Mouse (Mus musculus): ENCODE results near the gene Rpe. TPM values are rescaled to one million over a fixed set of nuclear protein-coding genes. Genes with fewer than 3 reads are reported as not detected.

The Rpe gene
- polyA plus RNA-seq (2012; rRNA removed) = 11.0 and 11.1 TPM in 2 replicates

DNA sequence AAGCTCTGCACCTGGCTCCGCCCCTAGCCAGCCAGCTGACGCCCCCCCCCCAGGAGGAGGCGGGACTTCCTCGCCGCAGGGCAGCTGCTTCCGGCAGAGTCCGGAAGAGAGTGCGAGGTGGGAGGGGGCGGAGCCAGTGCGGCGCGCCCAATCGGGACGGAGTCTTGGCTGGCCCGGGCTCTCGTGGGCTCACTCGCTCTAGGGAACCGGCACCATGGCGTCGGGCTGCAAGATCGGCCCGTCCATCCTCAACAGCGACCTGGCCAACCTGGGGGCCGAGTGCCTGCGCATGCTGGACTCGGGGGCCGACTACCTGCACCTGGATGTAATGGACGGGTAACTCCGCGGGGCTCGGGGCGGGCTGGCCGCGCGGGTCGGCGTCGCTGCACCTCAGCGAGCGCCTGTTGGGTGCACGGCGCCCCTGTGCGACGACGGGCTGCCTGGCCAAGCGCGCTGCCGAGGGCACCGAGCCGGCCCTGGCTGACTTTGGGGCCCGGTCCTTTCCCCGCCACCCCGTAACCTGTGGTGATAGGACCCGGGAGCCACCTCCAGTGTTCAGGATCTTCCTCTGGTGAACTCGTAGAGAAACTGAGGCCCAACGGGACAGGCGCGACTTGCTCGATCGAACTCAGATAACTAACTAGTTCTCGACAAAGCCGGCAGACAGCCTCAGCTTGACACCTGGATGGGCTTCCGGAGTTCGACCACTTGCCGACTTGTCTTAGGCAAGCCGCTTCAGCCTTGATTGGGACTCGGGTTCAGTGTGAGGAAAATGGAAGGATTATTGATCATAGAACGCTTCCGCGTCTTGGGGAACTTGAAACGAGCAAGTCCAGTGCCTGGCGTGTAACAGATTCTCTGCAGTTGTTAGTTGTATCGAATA, at the start of gene Rpe:
Rpe (plus strand) TSS at position 139 of the 883 bp plus-strand sequence.

Other genes starting within 250 kb of the Rpe start
- 0.22 and 0.41 TPM in 2 replicates for gene Unc80, start 232.5 kb upstream of the Rpe start, polyA plus RNA-seq (2012; rRNA removed)
- 0.90 and 1.1 TPM in 2 replicates for gene Kansl1l, start 116.7 kb downstream of the Rpe start, polyA plus RNA-seq (2012; rRNA removed)
- gene Acadl, start 162.4 kb downstream of the Rpe start, polyA plus RNA-seq (2012; rRNA removed) = 13.3 and 30.7 TPM in 2 replicates
- gene Myl1, start 244.6 kb downstream of the Rpe start, polyA plus RNA-seq (2012; rRNA removed) = 0.27 TPM in 1 of 2 replicates, not detected in the other

All from colon, adult 2 months (tissue).